Mouse (Mus musculus) heart, embryonic 14.5 days (tissue): ENCODE data around the gene Tnfaip8l2. TPM values are rescaled to one million over a fixed set of nuclear protein-coding genes. Genes with fewer than 3 reads are reported as not detected.

ENCODE experiments used
- ATAC-seq: fragments of 200-750 bp; cut with Nextera tagmentation; 2 replicates; pipeline ENCODE4 v1.8.0; 2017; ENCODE audit warnings: low read depth, moderate TSS enrichment; ENCODE audit not compliant: insufficient number of reproducible peaks, insufficient read depth, low FRiP score
- H3K27ac ChIP-seq, 2 experiments: fragments of 200-500 bp in 1 of 2; fragments of 300-500 bp in 1 of 2; sonication (generic) in 1 of 2; replicated peaks in 1 of 2; 2 replicates each; pipeline ENCODE4 v1.5.1; 2012 to 2014; ENCODE audit warnings: low read depth in 2 of 2, low read length in 2 of 2, control low read depth in 1 of 2, mild to moderate bottlenecking in 1 of 2, mixed read lengths in 1 of 2; ENCODE audit not compliant: control insufficient read depth in 1 of 2, insufficient read depth in 1 of 2
- H3K27me3 ChIP-seq: fragments of 300-500 bp; sonication (generic); 2 replicates; pipeline ENCODE4 v1.6.1; 2014; ENCODE audit warnings: mild to moderate bottlenecking, low read length, control low read depth; ENCODE audit not compliant: control insufficient read depth, insufficient read depth
- H3K36me3 ChIP-seq: fragments of 300-500 bp; sonication (generic); 2 replicates; pipeline ENCODE4 v1.6.1; 2014; ENCODE audit warnings: mild to moderate bottlenecking, control low read depth, low read length, mixed read lengths; ENCODE audit not compliant: control insufficient read depth, insufficient read depth
- H3K4me1 ChIP-seq, 2 experiments: fragments of 200-500 bp in 1 of 2; fragments of 300-500 bp in 1 of 2; sonication (generic) in 1 of 2; 2 replicates each; pipeline ENCODE4 v1.6.1; 2012 to 2014; ENCODE audit warnings: low read length in 2 of 2, control low read depth in 1 of 2, mixed read lengths in 1 of 2; ENCODE audit not compliant: control insufficient read depth in 2 of 2, insufficient read depth in 2 of 2
- H3K4me2 ChIP-seq: fragments of 300-500 bp; sonication (generic); 2 replicates; pipeline ENCODE4 v1.6.1; 2014; ENCODE audit warnings: mild to moderate bottlenecking, low read length
- H3K4me3 ChIP-seq, 2 experiments: fragments of 200-500 bp in 1 of 2; fragments of 300-500 bp in 1 of 2; sonication (generic) in 1 of 2; 2 replicates each; pipeline ENCODE4 v1.5.1; 2012 to 2014; ENCODE audit warnings: low read length in 2 of 2, mild to moderate bottlenecking in 2 of 2, control low read depth in 1 of 2, low read depth in 1 of 2, moderate library complexity in 1 of 2; ENCODE audit not compliant: control insufficient read depth in 1 of 2, insufficient read depth in 1 of 2
- H3K9ac ChIP-seq: fragments of 300-500 bp; sonication (generic); 2 replicates; pipeline ENCODE4 v1.6.1; 2014; ENCODE audit warnings: mild to moderate bottlenecking, low read length
- H3K9me3 ChIP-seq: fragments of 300-500 bp; sonication (generic); 2 replicates; pipeline ENCODE4 v1.6.1; 2016; ENCODE audit warnings: low read length, control low read depth; ENCODE audit not compliant: control insufficient read depth
- WGBS: fragments of 180-500 bp; shearing (Covaris S2); extraction: QIAGEN DNeasy Blood & Tissue Kit; methylation state at CpG from one replicate; pipeline ENCODE4 v1.1.7; 2014; 5-methylcytosine and 5-hydroxymethylcytosine counted together
- polyA plus RNA-seq: library from polyadenylated mRNA; unstranded; fragments of >200 nt; fragmentation: Nextera tagmentation; extraction: Ambion mirVana; gene quantifications from 2 replicates; pipeline ENCODE4 v1.2.1, GENCODE M21; 2014

Gene Tnfaip8l2
- polyA plus RNA-seq, 1 experiment from 2014 or later: 2.6 TPM

DNA sequence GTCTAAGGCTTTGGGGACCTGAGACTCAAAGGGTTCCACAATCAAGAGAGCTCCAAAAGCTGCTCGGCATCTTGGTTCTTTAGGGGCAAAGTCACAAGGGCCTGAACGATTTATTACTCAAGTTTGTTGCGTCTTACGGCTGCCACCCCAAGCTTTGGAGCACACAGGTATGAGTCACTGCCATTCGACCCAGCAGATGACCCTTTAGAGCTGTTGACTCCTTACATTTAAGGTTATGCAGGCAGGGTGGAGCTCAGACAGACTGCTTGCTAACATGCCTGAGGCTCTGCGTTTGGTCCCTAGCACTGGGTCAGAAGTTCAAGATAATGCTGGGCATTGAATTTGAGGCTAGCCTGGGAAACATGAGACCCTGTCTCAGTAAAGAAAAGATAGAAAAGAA, 35.4 kb upstream of the Tnfaip8l2 start:
- 63% methylated on average over 6 of the region's 6 CpGs for WGBS
- H3K36me3 ChIP-seq: no peaks in the 10 kb centered on the region
- H3K4me2 ChIP-seq: no peak overlapping the region
- H3K4me1 ChIP-seq: peaks cover 0 to 16% of the 10 kb centered on the region in 2 experiments; a peak in 3 of 4 replicates
- peaks cover 20% of the 10 kb centered on the region for H3K27me3 ChIP-seq
- H3K9ac ChIP-seq: no peak overlapping the region
- no peak for ATAC-seq
- no peak overlapping the region for H3K4me3 ChIP-seq
- H3K27ac ChIP-seq: no peak overlapping the region
- no peaks in the 10 kb centered on the region for H3K9me3 ChIP-seq

DNA sequence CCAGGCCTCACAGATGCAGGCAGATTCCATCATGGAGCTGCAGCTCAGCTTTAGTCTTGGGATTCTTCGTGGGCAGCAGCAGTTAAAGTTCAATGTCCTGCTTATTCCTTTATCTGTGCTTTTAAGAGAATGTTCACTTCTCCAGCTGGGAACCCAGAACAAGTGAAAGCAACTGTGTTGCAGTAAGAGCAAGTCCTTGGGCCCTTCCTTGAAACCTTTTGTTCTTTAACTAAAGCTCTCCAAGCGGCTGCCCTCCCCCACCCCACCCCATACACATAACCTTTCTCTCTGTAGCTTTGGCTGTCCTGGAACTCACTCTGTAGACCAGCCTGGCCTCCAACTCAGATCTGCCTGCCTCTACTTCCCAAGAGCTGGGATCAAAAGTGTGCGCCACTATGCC, 34.3 kb upstream of the Tnfaip8l2 start:
- H3K4me3 ChIP-seq: no peak overlapping the region
- WGBS: 72% methylated on average over 3 of the region's 3 CpGs
- H3K9me3 ChIP-seq: no peaks in the 10 kb centered on the region
- H3K9ac ChIP-seq: no peak overlapping the region
- no peak for ATAC-seq
- H3K27ac ChIP-seq: no peak overlapping the region
- H3K4me2 ChIP-seq: no peak overlapping the region
- H3K27me3 ChIP-seq: peaks cover 31% of the 10 kb centered on the region
- peaks cover 0 to 16% of the 10 kb centered on the region in 2 experiments; a peak in 3 of 4 replicates for H3K4me1 ChIP-seq
- 0 out of 2 replicates have a peak, but pooled peaks cover under 1% of the 10 kb centered on the region for H3K36me3 ChIP-seq

DNA sequence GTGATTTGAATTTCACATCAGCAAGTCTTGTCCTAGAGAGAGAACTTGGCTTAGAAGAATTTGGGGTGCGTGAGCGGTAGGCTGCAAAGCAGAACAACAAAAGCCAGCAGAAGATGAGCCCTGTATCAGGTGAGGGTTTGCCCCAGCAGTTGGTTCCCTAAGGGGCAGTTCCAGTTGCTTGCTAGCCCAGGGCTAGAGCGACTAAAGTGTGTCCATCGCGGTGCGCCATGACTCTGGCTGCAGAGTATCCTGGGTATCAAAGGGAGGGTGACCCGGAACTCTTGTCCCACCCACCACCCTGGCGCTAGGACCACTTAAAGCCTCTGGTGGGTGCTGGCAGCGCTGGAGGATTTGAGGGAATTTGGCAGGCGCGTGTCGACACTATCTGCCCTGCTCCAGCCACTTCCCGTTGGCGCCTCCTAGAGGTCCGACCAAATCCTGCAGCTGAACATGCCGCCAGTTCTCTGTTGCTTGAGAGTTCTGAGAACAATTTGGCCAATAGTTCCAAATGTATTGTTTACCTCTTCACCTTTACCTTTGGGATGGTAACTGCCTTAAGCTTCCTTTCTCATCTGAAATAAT, 31.9 kb upstream of the Tnfaip8l2 start:
- WGBS: 2% methylated on average over 16 of the region's 16 CpGs
- peak overlapping the region; percentile 60; the same call in 1 of the 2 replicates for H3K9ac ChIP-seq
- H3K27me3 ChIP-seq: peaks cover 54% of the 10 kb centered on the region
- peak overlapping the region; percentile 76 for H3K4me2 ChIP-seq
- no peaks in the 10 kb centered on the region for H3K9me3 ChIP-seq
- peaks cover 21% of the 10 kb centered on the region for H3K36me3 ChIP-seq
- ATAC-seq: no peak; the same call in 1 of the 2 replicates
- H3K4me3 ChIP-seq: peak overlapping the region; percentile 31 to 41; a peak in 3 of 4 replicates
- peaks cover 0 to 16% of the 10 kb centered on the region in 2 experiments; a peak in 3 of 4 replicates for H3K4me1 ChIP-seq
- H3K27ac ChIP-seq: no peak overlapping the region

DNA sequence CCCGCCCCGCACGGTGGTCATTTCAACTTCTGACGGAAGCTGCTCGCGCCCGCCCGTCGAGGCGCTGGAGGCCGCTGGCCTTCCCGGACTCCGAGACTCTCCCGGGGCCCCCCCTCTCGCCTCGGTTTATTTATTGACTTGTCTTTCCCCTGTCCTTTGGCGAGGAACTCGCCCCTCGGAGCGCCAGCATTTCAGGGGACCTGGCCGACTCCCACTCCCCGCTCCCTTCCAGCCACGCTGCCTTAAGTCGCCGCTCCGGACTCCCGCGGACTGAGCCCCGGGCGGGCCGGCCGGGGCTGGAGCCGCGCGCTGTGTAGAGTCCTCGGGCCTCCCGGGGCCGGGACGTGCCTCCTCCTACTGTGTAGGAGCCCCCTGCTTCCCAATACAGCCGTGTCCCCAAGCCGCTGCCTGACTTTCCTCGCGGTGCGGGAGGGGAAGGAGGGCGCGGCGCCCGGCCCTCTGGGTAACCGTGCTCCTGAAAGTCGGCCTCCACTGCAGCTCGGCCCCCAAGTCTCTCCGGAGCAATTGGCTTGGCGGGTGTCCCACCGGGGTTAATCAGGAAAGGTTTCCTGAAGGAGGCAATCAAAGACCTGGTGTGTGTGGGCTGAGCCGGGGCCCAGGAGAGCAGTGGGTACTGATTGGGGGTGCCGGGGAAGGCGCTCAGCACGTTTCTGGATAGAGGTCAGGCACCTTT, 31.2 kb upstream of the Tnfaip8l2 start:
- peaks cover 0 to 16% of the 10 kb centered on the region in 2 experiments; a peak in 3 of 4 replicates for H3K4me1 ChIP-seq
- peaks cover 24% of the 10 kb centered on the region for H3K36me3 ChIP-seq
- H3K4me2 ChIP-seq: peak overlapping the region; percentile 76
- H3K9ac ChIP-seq: peak overlapping the region; percentile 60
- H3K4me3 ChIP-seq: peak overlapping the region; percentile 31 to 41
- H3K9me3 ChIP-seq: no peaks in the 10 kb centered on the region
- ATAC-seq: 0 out of 2 replicates have a peak, but pooled peaks have one; percentile 10
- H3K27ac ChIP-seq: no peak overlapping the region
- WGBS: 2% methylated on average over 56 of the region's 58 CpGs
- H3K27me3 ChIP-seq: peaks cover 55% of the 10 kb centered on the region

DNA sequence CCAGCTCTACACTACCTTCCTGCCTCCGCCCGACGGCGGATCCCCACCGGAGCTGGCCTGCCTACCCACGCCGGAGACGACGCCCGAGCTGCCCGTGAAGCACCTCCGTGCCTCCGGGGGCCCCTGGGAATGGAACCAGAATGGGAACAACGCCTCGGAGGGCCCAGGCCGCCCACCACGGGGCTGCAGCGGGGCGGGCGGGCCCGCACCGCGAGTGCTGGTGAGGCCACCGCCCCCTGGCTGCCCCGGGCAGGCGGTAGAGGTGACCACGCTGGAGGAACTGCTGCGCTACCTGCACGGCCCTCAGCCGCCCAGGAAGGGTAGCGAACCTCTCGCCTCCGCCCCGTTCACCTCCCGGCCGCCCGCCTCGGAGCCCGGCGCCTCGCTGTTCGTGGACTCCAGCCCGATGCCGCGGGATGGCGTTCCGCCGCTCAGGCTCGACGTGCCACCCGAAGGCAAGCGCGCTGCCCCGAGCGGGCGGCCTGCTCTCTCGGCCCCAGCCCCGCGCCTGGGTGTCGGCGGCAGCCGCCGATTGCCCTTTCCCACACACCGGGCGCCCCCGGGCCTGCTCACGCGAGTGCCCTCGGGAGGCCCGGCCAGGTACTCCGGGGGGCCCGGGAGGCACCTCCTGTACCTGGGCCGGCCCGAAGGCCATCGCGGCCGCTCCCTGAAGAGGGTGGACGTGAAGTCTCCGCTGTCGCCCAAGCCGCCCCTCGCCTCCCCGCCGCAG, 30.5 kb upstream of the Tnfaip8l2 start:
- Histone ChIP-seq H3K36me3 (peaks cover 24% of the 10 kb centered on the region), H3K4me2 (peak overlapping the region; percentile 76), H3K9ac (peak overlapping the region; percentile 25; the same call in 1 of the 2 replicates), H3K27me3 (peaks cover 55% of the 10 kb centered on the region), H3K4me3 (peak overlapping the region; percentile 31 to 41; a peak in 2 of 4 replicates), H3K9me3 (no peaks in the 10 kb centered on the region), H3K27ac (no peak overlapping the region), H3K4me1 (peaks cover 0 to 16% of the 10 kb centered on the region in 2 experiments; a peak in 3 of 4 replicates)
- WGBS: 14% methylated on average over 82 of the region's 84 CpGs
- 0 out of 2 replicates have a peak, but pooled peaks have one; percentile 20 for ATAC-seq

DNA sequence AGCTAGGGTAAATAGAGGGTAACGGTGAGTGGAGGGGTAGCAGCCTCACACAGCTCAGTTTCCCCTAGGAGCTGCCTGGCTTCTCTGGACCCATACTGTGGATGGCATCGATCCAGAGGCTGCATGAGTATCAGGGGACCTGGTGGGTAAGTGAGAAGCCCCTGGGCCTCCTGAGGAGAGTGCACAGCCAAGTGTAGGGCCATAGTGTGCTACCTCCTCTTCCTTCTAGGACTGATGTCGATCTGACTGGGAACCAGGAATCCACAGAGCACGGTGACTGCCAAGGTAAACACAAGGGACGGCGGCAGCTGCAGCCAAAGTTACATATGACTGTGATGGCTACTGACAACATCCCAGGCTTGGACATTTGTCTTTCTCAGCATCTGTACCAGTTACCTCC, 28.9 kb upstream of the Tnfaip8l2 start:
- Histone ChIP-seq H3K4me2 (no peak overlapping the region), H3K4me1 (peaks cover 0 to 16% of the 10 kb centered on the region in 2 experiments; a peak in 3 of 4 replicates), H3K9me3 (no peaks in the 10 kb centered on the region), H3K9ac (no peak overlapping the region), H3K4me3 (no peak overlapping the region), H3K36me3 (peaks cover 27% of the 10 kb centered on the region), H3K27me3 (peaks cover 55% of the 10 kb centered on the region), H3K27ac (no peak overlapping the region)
- no peak for ATAC-seq
- WGBS: 71% methylated on average over 6 of the region's 6 CpGs

DNA sequence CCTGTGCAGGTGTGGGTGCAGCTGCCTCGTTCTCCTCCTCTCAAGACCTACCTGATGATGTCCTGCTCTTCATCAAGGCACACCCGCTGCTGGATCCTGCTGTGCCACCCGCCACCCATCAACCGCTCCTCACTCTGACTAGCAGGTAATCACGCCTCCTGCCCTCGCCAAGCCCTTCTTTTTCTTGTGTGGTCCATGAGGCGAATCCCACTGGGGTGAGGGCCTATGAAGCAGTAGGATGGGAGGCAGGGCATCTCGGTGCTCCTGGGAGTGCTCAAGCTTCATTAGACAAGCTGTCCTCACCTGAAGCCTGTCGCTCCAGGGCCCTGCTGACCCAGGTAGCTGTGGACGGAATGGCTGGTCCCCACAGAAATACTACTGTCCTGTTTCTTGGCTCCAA, 27.8 kb upstream of the Tnfaip8l2 start:
- Histone ChIP-seq H3K4me2 (no peak overlapping the region), H3K9ac (no peak overlapping the region), H3K36me3 (peaks cover 30% of the 10 kb centered on the region), H3K4me3 (no peak overlapping the region), H3K9me3 (no peaks in the 10 kb centered on the region), H3K27ac (no peak overlapping the region), H3K4me1 (peaks cover 0 to 16% of the 10 kb centered on the region in 2 experiments; a peak in 3 of 4 replicates), H3K27me3 (peaks cover 55% of the 10 kb centered on the region)
- no peak for ATAC-seq
- 84% methylated on average over 10 of the region's 10 CpGs for WGBS
